Mouse (Mus musculus) MEL (cell line): Measurements from ENCODE around the gene Cspg4. TPM values are rescaled to one million over a fixed set of nuclear protein-coding genes. Genes with fewer than 3 reads are reported as not detected.

Experiments used
- DNase-seq: peaks from one replicate; pipeline ENCODE4 v3.0.0; 2011; ENCODE audit warnings: low read depth, low spot score
- H3K27ac ChIP-seq: 2 replicates; pipeline ENCODE4 v1.5.1; 2012; ENCODE audit warnings: low read depth, mild to moderate bottlenecking, control low read depth, low read length, moderate library complexity; ENCODE audit not compliant: control insufficient read depth
- H3K27me3 ChIP-seq, 2 experiments: fragments of 150-350 bp in 1 of 2; sonication (generic) in 1 of 2; 2 replicates each; pipeline ENCODE4 v1.6.1; 2012; ENCODE audit warnings: low read length in 2 of 2, mild to moderate bottlenecking in 2 of 2, improper control_type of control experiment in 1 of 2, moderate library complexity in 1 of 2; ENCODE audit not compliant: insufficient read depth in 2 of 2, control insufficient read depth in 1 of 2
- H3K36me3 ChIP-seq, 2 experiments: 2 replicates each; pipeline ENCODE4 v1.6.1; 2012 to 2014; ENCODE audit warnings: low read length in 2 of 2, improper control_type of control experiment in 1 of 2, inconsistent platforms in 1 of 2, mild to moderate bottlenecking in 1 of 2; ENCODE audit not compliant: insufficient read depth in 2 of 2, control insufficient read depth in 1 of 2
- H3K4me1 ChIP-seq, 2 experiments: fragments of 150-350 bp in 1 of 2; sonication (generic) in 1 of 2; 2 replicates each; pipeline ENCODE4 v1.6.1; 2012; ENCODE audit warnings: low read length in 2 of 2, improper control_type of control experiment in 1 of 2, mild to moderate bottlenecking in 1 of 2; ENCODE audit not compliant: insufficient read depth in 2 of 2, control insufficient read depth in 1 of 2
- H3K4me3 ChIP-seq, 2 experiments: fragments of 150-350 bp in 1 of 2; sonication (generic) in 1 of 2; 2 replicates each; pipeline ENCODE4 v1.5.1; 2012; ENCODE audit warnings: low read depth in 2 of 2, low read length in 2 of 2, mild to moderate bottlenecking in 2 of 2, moderate library complexity in 2 of 2, control low read depth in 1 of 2, improper control_type of control experiment in 1 of 2; ENCODE audit not compliant: control insufficient read depth in 1 of 2, insufficient read depth in 1 of 2
- H3K79me2 ChIP-seq: 2 replicates; pipeline ENCODE4 v1.6.1; 2012; ENCODE audit warnings: mild to moderate bottlenecking, low read length, moderate library complexity; ENCODE audit not compliant: control insufficient read depth, poor library complexity, insufficient read depth
- H3K9ac ChIP-seq: 2 replicates; pipeline ENCODE4 v1.6.1; 2012; ENCODE audit warnings: low read depth, mild to moderate bottlenecking, control low read depth, low read length, moderate library complexity; ENCODE audit not compliant: control insufficient read depth, poor library complexity, severe bottlenecking
- H3K9me3 ChIP-seq: fragments of 150-350 bp; sonication (generic); replicated peaks from 2 replicates; pipeline ENCODE4 v1.6.1; 2012; ENCODE audit warnings: mild to moderate bottlenecking, low read length, improper control_type of control experiment, moderate library complexity; ENCODE audit not compliant: insufficient read depth
- BHLHE40 ChIP-seq: IDR thresholded peaks from 2 replicates; pipeline ENCODE4 v1.6.1; 2012; ENCODE audit warnings: low read depth, mild to moderate bottlenecking, inconsistent platforms, low read length, improper control_type of control experiment, borderline replicate concordance
- CHD2 ChIP-seq: IDR thresholded peaks from 2 replicates; pipeline ENCODE4 v1.6.1; 2011; ENCODE audit warnings: low read length, improper control_type of control experiment
- E2F4 ChIP-seq: IDR thresholded peaks from 2 replicates; pipeline ENCODE4 v1.6.1; 2011; ENCODE audit warnings: low read depth, low read length, improper control_type of control experiment, borderline replicate concordance
- EP300 ChIP-seq, 2 experiments: IDR thresholded peaks; 2 replicates each; pipeline ENCODE4 v1.6.1; 2011; ENCODE audit warnings: improper control_type of control experiment in 2 of 2, low read length in 2 of 2, low read depth in 1 of 2, mild to moderate bottlenecking in 1 of 2
- ETS1 ChIP-seq: IDR thresholded peaks from 2 replicates; pipeline ENCODE4 v1.6.1; 2012; ENCODE audit warnings: low read depth, mild to moderate bottlenecking, inconsistent platforms, low read length, improper control_type of control experiment, moderate library complexity
- JUND ChIP-seq: IDR thresholded peaks from 2 replicates; pipeline ENCODE4 v1.6.1; 2011; ENCODE audit warnings: low read depth, mild to moderate bottlenecking, improper control_type of control experiment, low read length
- KAT2A ChIP-seq: conservative IDR thresholded peaks from 2 replicates; pipeline ENCODE4 v1.6.1; 2012; ENCODE audit warnings: low read depth, low read length, improper control_type of control experiment, inconsistent platforms
- MAX ChIP-seq: IDR thresholded peaks from 2 replicates; pipeline ENCODE4 v1.6.1; 2011; ENCODE audit warnings: low read length, improper control_type of control experiment
- MEF2A ChIP-seq: IDR thresholded peaks from 2 replicates; pipeline ENCODE4 v1.6.1; 2014; ENCODE audit warnings: low read depth, mild to moderate bottlenecking, inconsistent platforms, low read length, improper control_type of control experiment; ENCODE audit not compliant: poor library complexity, insufficient replicate concordance, severe bottlenecking; ENCODE audit errors: extremely low read depth
- MXI1 ChIP-seq: IDR thresholded peaks from 2 replicates; pipeline ENCODE4 v1.6.1; 2011; ENCODE audit warnings: mild to moderate bottlenecking, low read depth, low read length, improper control_type of control experiment
- MYB ChIP-seq: IDR thresholded peaks from 2 replicates; pipeline ENCODE4 v1.6.1; 2011; ENCODE audit warnings: mild to moderate bottlenecking, low read depth, low read length, improper control_type of control experiment
- NELFE ChIP-seq: IDR thresholded peaks from 2 replicates; pipeline ENCODE4 v1.6.1; 2011; ENCODE audit warnings: low read depth, low read length, improper control_type of control experiment
- POLR2A ChIP-seq, 2 experiments: IDR thresholded peaks; 2 replicates each; pipeline ENCODE4 v1.6.1; 2011 to 2012; ENCODE audit warnings: low read length in 2 of 2, mild to moderate bottlenecking in 2 of 2, control low read depth in 1 of 2, improper control_type of control experiment in 1 of 2, low read depth in 1 of 2, moderate library complexity in 1 of 2; ENCODE audit not compliant: control insufficient read depth in 1 of 2, insufficient read depth in 1 of 2, poor library complexity in 1 of 2
- POLR2AphosphoS2 ChIP-seq: IDR thresholded peaks from 2 replicates; pipeline ENCODE4 v1.6.1; 2011; ENCODE audit warnings: low read length, improper control_type of control experiment
- RCOR1 ChIP-seq: IDR thresholded peaks from 2 replicates; pipeline ENCODE4 v1.6.1; 2012; ENCODE audit warnings: low read depth, mild to moderate bottlenecking, inconsistent platforms, low read length, improper control_type of control experiment
- TBP ChIP-seq: IDR thresholded peaks from 2 replicates; pipeline ENCODE4 v1.8.0; 2011; ENCODE audit warnings: low read depth, low read length, improper control_type of control experiment
- UBTF ChIP-seq: IDR thresholded peaks from 2 replicates; pipeline ENCODE4 v1.6.1; 2012; ENCODE audit warnings: low read depth, mild to moderate bottlenecking, inconsistent platforms, low read length, improper control_type of control experiment, moderate library complexity, borderline replicate concordance; ENCODE audit not compliant: insufficient read depth
- USF1 ChIP-seq: IDR thresholded peaks from 2 replicates; pipeline ENCODE4 v1.6.1; 2014; ENCODE audit warnings: low read depth, mild to moderate bottlenecking, inconsistent platforms, low read length, improper control_type of control experiment, moderate library complexity
- USF2 ChIP-seq, 2 experiments: IDR thresholded peaks; 2 replicates each; pipeline ENCODE4 v1.6.1; 2011 to 2012; ENCODE audit warnings: improper control_type of control experiment in 2 of 2, low read length in 2 of 2, borderline replicate concordance in 1 of 2, inconsistent platforms in 1 of 2, low read depth in 1 of 2, mild to moderate bottlenecking in 1 of 2; ENCODE audit not compliant: insufficient read depth in 1 of 2
- ZC3H11A ChIP-seq: IDR thresholded peaks from 2 replicates; pipeline ENCODE4 v1.6.1; 2012; ENCODE audit warnings: low read depth, mild to moderate bottlenecking, inconsistent platforms, low read length, improper control_type of control experiment
- ZKSCAN1 ChIP-seq: IDR thresholded peaks from 2 replicates; pipeline ENCODE4 v1.6.1; 2012; ENCODE audit warnings: low read depth, mild to moderate bottlenecking, inconsistent platforms, low read length, improper control_type of control experiment, moderate library complexity
- ZNF384 ChIP-seq: IDR thresholded peaks from 2 replicates; pipeline ENCODE4 v1.6.1; 2012; ENCODE audit warnings: low read depth, mild to moderate bottlenecking, inconsistent platforms, low read length, improper control_type of control experiment
- polyA plus RNA-seq, 2 experiments: library from polyadenylated mRNA; stranded (reverse) in 1 of 2; unstranded in 1 of 2; fragments of >175 nt in 1 of 2; fragments of >200 nt in 1 of 2; gene quantifications; 2 replicates each; pipeline versions ENCODE4 v1.2.1 to v1.2.4; 2012; ENCODE audit warnings: low replicate concordance in 2 of 2, low read depth in 1 of 2; ENCODE audit not compliant: insufficient read length in 2 of 2, insufficient read depth in 1 of 2, missing spikeins in 1 of 2
- total RNA-seq: library from RNA; depleted of rRNA; stranded (reverse); fragments of 300-350 nt; gene quantifications from 2 replicates; pipeline ENCODE4 v1.2.3, GENCODE M21; 2012

The Cspg4 gene
- total and polyA plus RNA-seq, 3 experiments = 0.15 to 0.23 TPM; not detected in 1

- Histone ChIP-seq H3K27ac (no peak overlapping the region), H3K36me3 (no peaks in the 10 kb centered on the region), H3K4me3 (no peak overlapping the region), H3K4me1 (no peaks in the 10 kb centered on the region), H3K9ac (no peak overlapping the region), H3K9me3 (no peaks in the 10 kb centered on the region), H3K79me2 (no peaks in the 10 kb centered on the region), H3K27me3 (no peaks in the 10 kb centered on the region; a peak in 1 of 4 replicates)
- TF ChIP-seq ZKSCAN1 (no peak), MXI1 (no peak), ZC3H11A (no peak), USF1 (no peak), ETS1 (no peak), MEF2A (no peak), EP300 (IDR thresholded peaks at IDR 0.05; ENCODE audit: low read depth in 1 of 2, low read length in 2 of 2) (no peak), MYB (no peak), KAT2A (no peak), NELFE (no peak), E2F4 (no peak), BHLHE40 (no peak), USF2 (IDR thresholded peaks at IDR 0.05; ENCODE audit: borderline replicate concordance in 1 of 2, insufficient read depth in 1 of 2, low read depth in 1 of 2, low read length in 2 of 2) (no peak), UBTF (no peak)
- no peak for DNase-seq
Observed at GRCm38 (mm10) chr9:56882283-56882682, 17.4 kb downstream of the Cspg4 start.

- Histone ChIP-seq H3K27me3 (no peaks in the 10 kb centered on the region), H3K4me1 (no peaks in the 10 kb centered on the region), H3K36me3 (no peaks in the 10 kb centered on the region), H3K9me3 (no peaks in the 10 kb centered on the region), H3K79me2 (no peaks in the 10 kb centered on the region), H3K9ac (no peak overlapping the region), H3K27ac (no peak overlapping the region), H3K4me3 (no peak overlapping the region)
- no peak for TF ChIP-seq EP300 (IDR thresholded peaks at IDR 0.05; ENCODE audit: low read depth in 1 of 2, low read length in 2 of 2)
- no peak for TF ChIP-seq POLR2A (IDR thresholded peaks at IDR 0.05; ENCODE audit: control insufficient read depth in 1 of 2, insufficient read depth in 1 of 2, low read depth in 1 of 2, low read length in 2 of 2, poor library complexity in 1 of 2)
- TF ChIP-seq JUND = no peak
- no peak for TF ChIP-seq NELFE
- TF ChIP-seq RCOR1 = no peak
- no peak for TF ChIP-seq KAT2A
- no peak for TF ChIP-seq ZNF384
- no peak for TF ChIP-seq CHD2
- no peak for TF ChIP-seq ZKSCAN1
- no peak for TF ChIP-seq MAX
- TF ChIP-seq MEF2A = no peak
- TF ChIP-seq ZC3H11A = no peak
- TF ChIP-seq TBP = no peak
- no peak for TF ChIP-seq UBTF
- no peak for TF ChIP-seq POLR2AphosphoS2
- TF ChIP-seq ETS1 = no peak
- no peak for DNase-seq
Observed at GRCm38 (mm10) chr9:56882818-56883217, 18.0 kb downstream of the Cspg4 start.
